Comparison of ENCODE assay signal across 8 mouse cellular contexts in the genomic region with DNA sequence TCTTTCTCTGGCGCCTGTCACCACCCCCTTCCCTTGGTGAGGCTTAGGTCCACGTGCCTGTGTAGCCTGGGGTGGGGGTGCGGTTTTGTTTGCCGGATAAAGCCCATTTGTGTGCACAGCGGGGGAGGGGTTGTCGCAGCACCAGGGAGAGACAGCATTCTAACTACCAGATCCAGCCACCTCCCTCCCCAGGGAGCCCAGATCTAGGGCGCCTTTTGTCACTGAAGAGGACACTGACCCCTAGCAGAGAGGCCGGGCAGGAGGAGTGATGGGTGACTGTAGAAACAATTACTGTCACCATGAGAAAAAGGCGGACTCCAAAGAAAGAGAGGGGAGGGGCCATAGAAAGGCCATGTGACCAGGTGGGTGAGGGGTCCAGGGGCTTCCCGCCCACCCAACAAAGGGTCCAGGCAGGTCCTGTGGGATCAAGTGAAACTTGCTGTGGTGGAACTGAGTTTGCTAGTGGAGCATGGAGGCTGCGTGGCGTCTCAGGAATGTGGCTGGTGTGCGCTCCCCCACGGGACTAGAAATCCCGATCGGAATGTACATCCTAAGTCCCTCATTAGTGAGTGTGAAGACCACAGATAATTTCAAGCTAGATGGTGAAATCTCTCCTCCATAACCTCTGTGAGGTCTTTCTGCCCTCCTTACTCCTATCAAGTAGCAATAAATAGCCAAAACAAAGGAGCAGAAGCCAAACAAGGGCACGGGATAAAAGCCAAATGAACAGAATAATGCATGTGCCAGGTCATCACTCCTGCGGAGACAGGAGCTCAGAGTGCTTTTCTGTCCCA. TPM values are rescaled to one million over a fixed set of nuclear protein-coding genes. Genes with fewer than 3 reads are reported as not detected.
A peak's percentile ranks its signal among the peaks of the same experiment; 100 is the strongest.
DNase-seq lines count a peak whose midpoint lies in the region; ATAC-seq and TF ChIP-seq lines count a peak whose summit lies in the region.

No protein-coding gene starts in this region.

- TF ChIP-seq CTCF in hindbrain, postnatal 0 days (IDR thresholded peaks at IDR 0.05; ENCODE audit: low read depth), result no peak

- H3K4me3 ChIP-seq in forebrain, embryonic 14.5 days (ENCODE audit: low read depth, low read length), result peak overlapping the region; percentile 32
- peak overlapping the region; percentile 17 for H3K4me3 ChIP-seq in hindbrain, postnatal 0 days (ENCODE audit: low read length)
- H3K4me3 ChIP-seq in liver, embryonic 12.5 days, result peak overlapping the region; percentile 34

- DNase-seq in cerebellum, adult 18-20 months, result peak; percentile 38 to 43
- DNase-seq in cerebellum, postnatal 4 days (ENCODE audit: low spot score in 2 of 2), result no peak
- peak; percentile 80 for DNase-seq in Muller cell, postnatal 12 days (ENCODE audit: inconsistent ontology term)
- peak; percentile 63 for DNase-seq in forebrain, embryonic 14.5 days (ENCODE audit: low spot score)
- DNase-seq in hindbrain, postnatal 0 days (ENCODE audit: low spot score), result peak; percentile 25
- peak; percentile 83 for DNase-seq in neural tube, embryonic 10.5 days (ENCODE audit: extremely low spot score, low spot score)
- DNase-seq in adrenal gland, adult 2 months, result no peak

- H3K36me3 ChIP-seq in forebrain, embryonic 14.5 days (ENCODE audit: control insufficient read depth, insufficient read depth, low read length), result no peaks in the 10 kb centered on the region
- no peaks in the 10 kb centered on the region for H3K36me3 ChIP-seq in hindbrain, postnatal 0 days (ENCODE audit: insufficient read depth, low read length)
- no peaks in the 10 kb centered on the region for H3K36me3 ChIP-seq in liver, embryonic 12.5 days

- peaks cover 14% of the 10 kb centered on the region for H3K4me1 ChIP-seq in forebrain, embryonic 14.5 days (ENCODE audit: control insufficient read depth, insufficient read depth, low read length)
- H3K4me1 ChIP-seq in hindbrain, postnatal 0 days (ENCODE audit: insufficient read depth, low read length), result peaks cover 11% of the 10 kb centered on the region; the same call in 1 of the 2 replicates
- H3K4me1 ChIP-seq in liver, embryonic 12.5 days, result peaks cover 33% of the 10 kb centered on the region

- H3K27ac ChIP-seq in forebrain, embryonic 14.5 days (ENCODE audit: low read depth, low read length), result peak overlapping the region; percentile 33; the same call in 1 of the 2 replicates
- no peak overlapping the region for H3K27ac ChIP-seq in hindbrain, postnatal 0 days
- peak overlapping the region; percentile 79 for H3K27ac ChIP-seq in liver, embryonic 12.5 days

- H3K9ac ChIP-seq in forebrain, embryonic 14.5 days (ENCODE audit: low read length), result peak overlapping the region; percentile 59
- 0 out of 2 replicates have a peak overlapping the region, but pooled peaks have one; percentile 17 for H3K9ac ChIP-seq in hindbrain, postnatal 0 days (replicated peaks; ENCODE audit: low read length)
- peak overlapping the region; percentile 24; the same call in 1 of the 2 replicates for H3K9ac ChIP-seq in liver, embryonic 12.5 days

- under 1% methylated on average over 18 of the region's 18 CpGs for WGBS in forebrain, embryonic 14.5 days
- under 1% methylated on average over 18 of the region's 18 CpGs for WGBS in hindbrain, postnatal 0 days
- WGBS in liver, embryonic 12.5 days (ENCODE audit: insufficient replicate concordance), result 2% methylated on average over 18 of the region's 18 CpGs

- ATAC-seq in forebrain, embryonic 14.5 days, result peak; percentile 56
- ATAC-seq in hindbrain, postnatal 0 days, result peak; percentile 30; the same call in 1 of the 2 replicates
- peak; percentile 44; the same call in 1 of the 2 replicates for ATAC-seq in liver, embryonic 12.5 days

- no peaks in the 10 kb centered on the region for H3K27me3 ChIP-seq in forebrain, embryonic 14.5 days (replicated peaks; ENCODE audit: control insufficient read depth, insufficient read depth, low read length)
- H3K27me3 ChIP-seq in hindbrain, postnatal 0 days (ENCODE audit: insufficient read depth, low read length), result peaks cover 8% of the 10 kb centered on the region; the same call in 1 of the 2 replicates
- peaks cover 80% of the 10 kb centered on the region for H3K27me3 ChIP-seq in liver, embryonic 12.5 days (replicated peaks)

- peak overlapping the region; percentile 72 for H3K4me2 ChIP-seq in forebrain, embryonic 14.5 days (ENCODE audit: low read length)
- peak overlapping the region; percentile 53 for H3K4me2 ChIP-seq in hindbrain, postnatal 0 days (ENCODE audit: low read depth, low read length)
- peak overlapping the region; percentile 65 for H3K4me2 ChIP-seq in liver, embryonic 12.5 days

- H3K9me3 ChIP-seq in forebrain, embryonic 14.5 days (replicated peaks; ENCODE audit: control insufficient read depth, low read length), result no peaks in the 10 kb centered on the region
- H3K9me3 ChIP-seq in hindbrain, postnatal 0 days (ENCODE audit: low read length), result no peaks in the 10 kb centered on the region
- no peaks in the 10 kb centered on the region for H3K9me3 ChIP-seq in liver, embryonic 12.5 days (replicated peaks)

RNA-seq across cellular contexts. Expression of gene Car14, which starts 0.9 kb away (rescaled TPM):
- 15.5 and 19.9 TPM in 2 replicates for polyA plus RNA-seq in forebrain, embryonic 14.5 days (2014; fragmentation: Nextera tagmentation; extraction: Ambion mirVana)
- total RNA-seq in hindbrain, postnatal 0 days (2014; rRNA removed), result 7.5 and 9.4 TPM in 2 replicates
- polyA plus RNA-seq in hindbrain, postnatal 0 days (2015; fragmentation: Nextera tagmentation; extraction: Ambion mirVana), result 16.7 and 17.8 TPM in 2 replicates
- 10.3 and 10.6 TPM in 2 replicates for polyA plus RNA-seq in liver, embryonic 12.5 days (2016; fragmentation: Nextera tagmentation; extraction: Ambion mirVana)
- total RNA-seq in adrenal gland, adult 2 months (2021), result 1 to 10 TPM; 1.7 to 7.3 TPM
- polyA plus RNA-seq in adrenal gland, adult 2 months (2012; rRNA removed), result 1.0 and 1.2 TPM in 2 replicates

RNA-seq across cellular contexts. Expression of gene Aph1a, which starts 11.6 kb away (rescaled TPM):
- polyA plus RNA-seq in forebrain, embryonic 14.5 days (2014; fragmentation: Nextera tagmentation; extraction: Ambion mirVana), result 48.8 and 51.7 TPM in 2 replicates
- 75.9 and 99.4 TPM in 2 replicates for total RNA-seq in hindbrain, postnatal 0 days (2014; rRNA removed)
- 41.1 and 42.2 TPM in 2 replicates for polyA plus RNA-seq in hindbrain, postnatal 0 days (2015; fragmentation: Nextera tagmentation; extraction: Ambion mirVana)
- polyA plus RNA-seq in liver, embryonic 12.5 days (2016; fragmentation: Nextera tagmentation; extraction: Ambion mirVana), result 16.5 and 19.0 TPM in 2 replicates
- total RNA-seq in adrenal gland, adult 2 months (2021), result 100 to 1,000 TPM in 1 of 2 experiments, 10 to 100 TPM in 1; 76.0 to 135 TPM
- 789 and 930 TPM in 2 replicates for polyA plus RNA-seq in adrenal gland, adult 2 months (2012; rRNA removed)

RNA-seq across cellular contexts. Expression of gene BC028528, which starts 13.5 kb away (rescaled TPM):
- polyA plus RNA-seq in forebrain, embryonic 14.5 days (2014; fragmentation: Nextera tagmentation; extraction: Ambion mirVana), result 13.1 and 15.4 TPM in 2 replicates
- 2.6 and 5.5 TPM in 2 replicates for total RNA-seq in hindbrain, postnatal 0 days (2014; rRNA removed)
- 21.3 and 23.3 TPM in 2 replicates for polyA plus RNA-seq in hindbrain, postnatal 0 days (2015; fragmentation: Nextera tagmentation; extraction: Ambion mirVana)
- 6.7 and 8.2 TPM in 2 replicates for polyA plus RNA-seq in liver, embryonic 12.5 days (2016; fragmentation: Nextera tagmentation; extraction: Ambion mirVana)
- total RNA-seq in adrenal gland, adult 2 months (2021), result 10 to 100 TPM; 13.0 to 15.2 TPM
- polyA plus RNA-seq in adrenal gland, adult 2 months (2012; rRNA removed), result 1.8 TPM in 2 replicates

RNA-seq across cellular contexts. Expression of gene Ciart, which starts 23.3 kb away (rescaled TPM):
- polyA plus RNA-seq in forebrain, embryonic 14.5 days (2014; fragmentation: Nextera tagmentation; extraction: Ambion mirVana), result 2.7 and 2.8 TPM in 2 replicates
- total RNA-seq in hindbrain, postnatal 0 days (2014; rRNA removed), result 2.5 and 4.3 TPM in 2 replicates
- polyA plus RNA-seq in hindbrain, postnatal 0 days (2015; fragmentation: Nextera tagmentation; extraction: Ambion mirVana), result 7.5 and 11.4 TPM in 2 replicates
- 2.4 and 2.8 TPM in 2 replicates for polyA plus RNA-seq in liver, embryonic 12.5 days (2016; fragmentation: Nextera tagmentation; extraction: Ambion mirVana)
- 1 to 10 TPM; 1.6 to 1.9 TPM for total RNA-seq in adrenal gland, adult 2 months (2021)
- polyA plus RNA-seq in adrenal gland, adult 2 months (2012; rRNA removed), result 2.4 and 4.0 TPM in 2 replicates

RNA-seq across cellular contexts. Expression of gene Anp32e, which starts 23.7 kb away (rescaled TPM):
- polyA plus RNA-seq in forebrain, embryonic 14.5 days (2014; fragmentation: Nextera tagmentation; extraction: Ambion mirVana), result 49.1 and 50.0 TPM in 2 replicates
- 26.2 and 27.5 TPM in 2 replicates for total RNA-seq in hindbrain, postnatal 0 days (2014; rRNA removed)
- 127 and 128 TPM in 2 replicates for polyA plus RNA-seq in hindbrain, postnatal 0 days (2015; fragmentation: Nextera tagmentation; extraction: Ambion mirVana)
- 185 and 198 TPM in 2 replicates for polyA plus RNA-seq in liver, embryonic 12.5 days (2016; fragmentation: Nextera tagmentation; extraction: Ambion mirVana)
- total RNA-seq in adrenal gland, adult 2 months (2021), result 10 to 100 TPM; 81.0 to 98.6 TPM
- 5.8 and 7.4 TPM in 2 replicates for polyA plus RNA-seq in adrenal gland, adult 2 months (2012; rRNA removed)

Comparison
In these comparisons a context has a peak if more than half of its experiments do, and no peak if none do; other contexts are left out.
1. DNase-seq: peak in cerebellum, adult 18-20 months (2 of 2), Muller cell, postnatal 12 days (single experiment), forebrain, embryonic 14.5 days (single experiment), hindbrain, postnatal 0 days (single experiment) and neural tube, embryonic 10.5 days (single experiment); none in cerebellum, postnatal 4 days (0 of 2) and adrenal gland, adult 2 months (single experiment).
2. RNA of gene Aph1a, which starts 11.6 kb away (polyA plus RNA-seq): 789 to 930 TPM in adrenal gland, adult 2 months; 48.8 to 51.7 TPM in forebrain, embryonic 14.5 days, 41.1 to 42.2 TPM in hindbrain, postnatal 0 days and 16.5 to 19.0 TPM in liver, embryonic 12.5 days; every median in the first group is over 10 times any median in the second.
3. Peak in every context shown above with its lines, with median percentiles within 50 percentile points of each other: ATAC-seq, H3K4me2 ChIP-seq, H3K4me3 ChIP-seq and H3K9ac ChIP-seq.